Mouse (Mus musculus) liver, adult 2 months (tissue): ENCODE results near the gene Fat2.

Source experiments
- CTCF ChIP-seq: fragments of 200-500 bp; IDR thresholded peaks from 2 replicates; pipeline ENCODE4 v1.5.1; 2011; ENCODE audit warnings: low read depth, low read length, control low read depth
- POLR2A ChIP-seq: fragments of 200-500 bp; IDR thresholded peaks from 2 replicates; pipeline ENCODE4 v1.6.1; 2011; ENCODE audit warnings: low read length, control low read depth; ENCODE audit not compliant: insufficient read depth; ENCODE audit errors: extremely low read depth

DNA sequence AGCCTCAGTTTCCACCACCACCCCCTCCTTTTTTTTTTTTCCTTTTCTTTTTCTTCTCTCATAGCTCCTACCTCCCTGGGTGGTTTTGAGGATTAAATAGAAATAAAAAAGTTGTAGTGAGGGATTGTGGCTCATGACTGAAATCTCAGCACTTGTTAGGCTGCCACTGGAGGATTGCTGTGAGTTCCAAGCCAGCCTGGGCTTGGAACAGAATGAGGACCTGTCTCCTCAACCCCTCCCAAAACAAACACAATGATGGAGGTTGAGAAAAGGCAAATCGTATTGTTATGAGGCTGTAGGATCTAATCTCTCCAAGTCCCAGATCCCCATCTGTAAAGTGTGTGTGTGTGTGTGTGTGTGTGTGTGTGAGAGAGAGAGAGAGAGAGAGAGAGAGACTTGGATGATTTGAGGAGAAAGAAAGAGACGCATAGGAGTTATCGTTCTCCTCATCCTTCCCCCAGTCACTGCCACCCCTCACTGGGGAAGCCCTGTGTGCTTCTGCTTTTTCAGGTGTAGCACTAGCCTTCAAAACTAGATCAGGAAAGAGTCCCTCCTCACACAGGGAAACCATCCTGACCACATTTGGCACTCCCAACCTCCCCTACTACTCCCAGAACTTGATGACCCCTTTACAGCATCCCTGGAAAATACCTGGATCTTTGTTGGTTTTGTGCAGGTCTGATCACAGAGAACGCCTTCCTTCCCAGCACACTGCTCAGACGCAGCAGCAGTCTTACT, 837 bp upstream of the Fat2 start:
- TF ChIP-seq CTCF (no peak), POLR2A (no peak)
